ENCODE assay signal across 8 mouse cellular contexts in genomic region chr7:28971770-28972269, GRCm38 (mm10). TPM values are rescaled to one million over a fixed set of nuclear protein-coding genes. Genes with fewer than 3 reads are reported as not detected.
DNase-seq lines count a peak whose midpoint lies in the region; ATAC-seq lines count a peak whose summit lies in the region.

No protein-coding gene starts in this region.

- H3K4me2 ChIP-seq in midbrain, embryonic 14.5 days (ENCODE audit: low read length), result no peak overlapping the region

- H3K9me3 ChIP-seq in midbrain, embryonic 14.5 days (ENCODE audit: control insufficient read depth, low read length), result no peaks in the 10 kb centered on the region

- peak; percentile 95 for DNase-seq in heart, adult 11 months
- no peak for DNase-seq in heart, adult 8-10 months (ENCODE audit: low spot score)
- DNase-seq in gastrocnemius, postnatal 10 days, result peak; percentile 43
- DNase-seq in kidney, postnatal 25 days, result peak; percentile 56 to 78
- DNase-seq in lung, postnatal 4 days, result peak; percentile 70 to 81
- no peak for DNase-seq in midbrain, embryonic 14.5 days
- DNase-seq in left cerebral cortex, adult 11 months (ENCODE audit: low spot score), result no peak

- no peak overlapping the region for H3K4me3 ChIP-seq in midbrain, embryonic 14.5 days (replicated peaks; ENCODE audit: low read depth, low read length)

- ATAC-seq in megakaryocyte, adult 5-6 weeks (ENCODE audit: poor library complexity, severe bottlenecking), result no peak
- no peak for ATAC-seq in midbrain, embryonic 14.5 days (ENCODE audit: low FRiP score, low TSS enrichment)

- H3K36me3 ChIP-seq in midbrain, embryonic 14.5 days (ENCODE audit: control insufficient read depth, insufficient read depth, low read length), result peaks cover 42% of the 10 kb centered on the region

- H3K9ac ChIP-seq in midbrain, embryonic 14.5 days (replicated peaks; ENCODE audit: low read length), result no peak overlapping the region

- H3K27ac ChIP-seq in midbrain, embryonic 14.5 days (replicated peaks; ENCODE audit: low read depth, low read length), result no peak overlapping the region

- WGBS in midbrain, embryonic 14.5 days, result 91% methylated on average over 6 of the region's 6 CpGs

- no peaks in the 10 kb centered on the region for H3K4me1 ChIP-seq in midbrain, embryonic 14.5 days (ENCODE audit: control insufficient read depth, insufficient read depth, low read length)

- no peaks in the 10 kb centered on the region for H3K27me3 ChIP-seq in midbrain, embryonic 14.5 days (ENCODE audit: control insufficient read depth, insufficient read depth, low read length)

RNA-seq across cellular contexts. Expression of gene Actn4, which starts 9.7 kb away (rescaled TPM):
- 10 to 100 TPM; 57.8 to 82.0 (median 75.8) TPM for total RNA-seq in heart, adult 8-10 months (2022)
- total RNA-seq in gastrocnemius, postnatal 10 days (2021), result 100 to 1,000 TPM in 1 of 2 experiments, 10 to 100 TPM in 1; 90.2 to 120 TPM
- 82.5 and 87.8 TPM in 2 replicates for total RNA-seq in megakaryocyte, adult 5-6 weeks (2015)
- 44.7 and 55.1 TPM in 2 replicates for total RNA-seq in megakaryocyte, adult 5-6 weeks (2017)
- polyA plus RNA-seq in midbrain, embryonic 14.5 days (2014; fragmentation: Nextera tagmentation; extraction: Ambion mirVana), result 102 and 118 TPM in 2 replicates

RNA-seq across cellular contexts. Expression of gene Eif3k, which starts 9.8 kb away (rescaled TPM):
- 100 to 1,000 TPM; 152 to 167 (median 158) TPM for total RNA-seq in heart, adult 8-10 months (2022)
- total RNA-seq in gastrocnemius, postnatal 10 days (2021), result 100 to 1,000 TPM; 169 to 174 TPM
- 216 and 241 TPM in 2 replicates for total RNA-seq in megakaryocyte, adult 5-6 weeks (2015)
- 340 and 348 TPM in 2 replicates for total RNA-seq in megakaryocyte, adult 5-6 weeks (2017)
- polyA plus RNA-seq in midbrain, embryonic 14.5 days (2014; fragmentation: Nextera tagmentation; extraction: Ambion mirVana), result 320 and 343 TPM in 2 replicates

RNA-seq across cellular contexts. Expression of gene Map4k1, which starts 10.0 kb away (rescaled TPM):
- 1 to 10 TPM in 1 of 4 experiments, under 1 TPM in 3; 0.50 to 1.1 (median 0.74) TPM for total RNA-seq in heart, adult 8-10 months (2022)
- total RNA-seq in gastrocnemius, postnatal 10 days (2021), result under 1 TPM; 0.66 to 0.93 TPM
- 53.8 and 54.4 TPM in 2 replicates for total RNA-seq in megakaryocyte, adult 5-6 weeks (2015)
- total RNA-seq in megakaryocyte, adult 5-6 weeks (2017), result 44.2 and 60.4 TPM in 2 replicates
- 5.5 and 10.2 TPM in 2 replicates for polyA plus RNA-seq in midbrain, embryonic 14.5 days (2014; fragmentation: Nextera tagmentation; extraction: Ambion mirVana)

Comparison
In these comparisons a context has a peak if more than half of its experiments do, and no peak if none do; other contexts are left out.
1. DNase-seq: peak in heart, adult 11 months (single experiment), gastrocnemius, postnatal 10 days (single experiment), kidney, postnatal 25 days (2 of 2) and lung, postnatal 4 days (2 of 2); none in heart, adult 8-10 months (single experiment), midbrain, embryonic 14.5 days (single experiment) and left cerebral cortex, adult 11 months (single experiment).
2. RNA of gene Map4k1, which starts 10.0 kb away (total RNA-seq): 44.2 to 60.4 TPM in megakaryocyte, adult 5-6 weeks; 0.66 to 0.93 TPM in gastrocnemius, postnatal 10 days and 0.50 to 1.1 TPM in heart, adult 8-10 months; every median in the first group is over 10 times any median in the second.